Mouse (Mus musculus) ES-E14 (cell line): ENCODE results near the gene Aldh16a1.

Experiments used
- CHD2 ChIP-seq: IDR thresholded peaks from 2 replicates; pipeline ENCODE4 v1.6.1; 2014; ENCODE audit warnings: mild to moderate bottlenecking, low read depth, low read length, inconsistent platforms
- HCFC1 ChIP-seq: IDR thresholded peaks from 2 replicates; pipeline ENCODE4 v1.6.1; 2012; ENCODE audit warnings: low read length, inconsistent platforms, borderline replicate concordance; ENCODE audit not compliant: insufficient read depth
- MAFK ChIP-seq: IDR thresholded peaks from 2 replicates; pipeline ENCODE4 v1.6.1; 2014; ENCODE audit warnings: mild to moderate bottlenecking, low read depth, low read length, inconsistent platforms; ENCODE audit not compliant: insufficient read depth

DNA sequence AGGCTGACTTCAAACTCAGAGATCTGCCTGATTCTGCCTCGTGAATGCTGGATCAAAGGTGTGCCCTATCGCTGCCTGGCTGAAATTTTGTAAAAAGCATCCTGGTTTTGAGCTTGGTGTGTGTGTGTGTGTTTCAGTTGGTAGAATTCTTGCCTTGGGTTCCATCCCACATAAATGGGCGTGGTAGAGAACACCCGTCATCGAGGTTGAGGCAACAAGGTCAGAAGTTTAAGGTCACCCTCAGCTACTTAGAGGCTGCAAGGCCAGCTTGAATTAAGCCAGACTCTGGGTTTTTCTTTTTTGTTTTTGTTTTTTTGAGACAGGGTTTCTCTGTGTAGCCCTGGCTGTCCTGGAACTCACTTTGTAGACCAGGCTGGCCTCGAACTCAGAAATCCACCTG lies 36.0 kb downstream of the Aldh16a1 start:
- no peak for TF ChIP-seq CHD2
- TF ChIP-seq MAFK: no peak
- no peak for TF ChIP-seq HCFC1
